Mouse (Mus musculus) limb, embryonic 14.5 days (tissue): ENCODE measurements around the gene Arl4c. TPM values are rescaled to one million over a fixed set of nuclear protein-coding genes. Genes with fewer than 3 reads are reported as not detected.

Source experiments
- ATAC-seq: fragments of 200-750 bp; cut with Nextera tagmentation; 2 replicates; pipeline ENCODE4 v1.8.0; 2017; ENCODE audit warnings: low read depth, moderate number of reproducible peaks, moderate TSS enrichment; ENCODE audit not compliant: low FRiP score
- DNase-seq: peaks from one replicate; pipeline ENCODE4 v3.0.0-alpha.2; 2015; ENCODE audit warnings: low spot score
- H3K27ac ChIP-seq: fragments of 300-500 bp; sonication (generic); replicated peaks from 2 replicates; pipeline ENCODE4 v1.5.1; 2014; ENCODE audit warnings: low read depth, mild to moderate bottlenecking, low read length, moderate library complexity, mixed read lengths
- H3K27me3 ChIP-seq: fragments of 300-500 bp; sonication (generic); 2 replicates; pipeline ENCODE4 v1.6.1; 2014; ENCODE audit warnings: low read length, mixed read lengths; ENCODE audit not compliant: control insufficient read depth, insufficient read depth
- H3K36me3 ChIP-seq: fragments of 300-500 bp; sonication (generic); 2 replicates; pipeline ENCODE4 v1.6.1; 2014; ENCODE audit warnings: mild to moderate bottlenecking, low read length, moderate library complexity, mixed read lengths; ENCODE audit not compliant: control insufficient read depth, insufficient read depth
- H3K4me1 ChIP-seq: fragments of 300-500 bp; sonication (generic); 2 replicates; pipeline ENCODE4 v1.6.1; 2014; ENCODE audit warnings: antibody characterized with exemption, low read length, mixed read lengths; ENCODE audit not compliant: control insufficient read depth, insufficient read depth
- H3K4me2 ChIP-seq: fragments of 300-500 bp; sonication (generic); replicated peaks from 2 replicates; pipeline ENCODE4 v1.6.1; 2014; ENCODE audit warnings: low read depth, mild to moderate bottlenecking, low read length, moderate library complexity; ENCODE audit not compliant: severe bottlenecking
- H3K4me3 ChIP-seq: fragments of 300-500 bp; sonication (generic); replicated peaks from 2 replicates; pipeline ENCODE4 v1.5.1; 2014; ENCODE audit warnings: low read length
- H3K9ac ChIP-seq: fragments of 300-500 bp; sonication (generic); 2 replicates; pipeline ENCODE4 v1.6.1; 2014; ENCODE audit warnings: mild to moderate bottlenecking, low read depth, low read length, moderate library complexity; ENCODE audit not compliant: severe bottlenecking
- H3K9me3 ChIP-seq: fragments of 300-500 bp; sonication (generic); 2 replicates; pipeline ENCODE4 v1.6.1; 2016; ENCODE audit warnings: low read length; ENCODE audit not compliant: control insufficient read depth
- POLR2A ChIP-seq: fragments of 200-500 bp; IDR thresholded peaks from 2 replicates; pipeline ENCODE4 v1.8.0; 2012; ENCODE audit warnings: inconsistent platforms, mild to moderate bottlenecking, moderate library complexity, borderline replicate concordance; ENCODE audit not compliant: insufficient read depth, insufficient read length; ENCODE audit errors: extremely low read depth
- WGBS: fragments of 180-500 bp; shearing (Covaris S2); extraction: QIAGEN DNeasy Blood & Tissue Kit; methylation state at CpG from one replicate; pipeline ENCODE4 v1.1.7; 2014; 5-methylcytosine and 5-hydroxymethylcytosine counted together
- polyA plus RNA-seq, 2 experiments: library from polyadenylated mRNA; depleted of rRNA in 1 of 2; stranded (reverse) in 1 of 2; unstranded in 1 of 2; fragments of >200 nt; fragmentation: Nextera tagmentation in 1 of 2; extraction: Ambion mirVana in 1 of 2; gene quantifications; 2 replicates each; pipeline versions ENCODE4 v1.2.1 to v1.2.3; 2012 to 2014

The Arl4c gene
- polyA plus RNA-seq, 2 experiments: 5.5 to 11.2 TPM

DNA sequence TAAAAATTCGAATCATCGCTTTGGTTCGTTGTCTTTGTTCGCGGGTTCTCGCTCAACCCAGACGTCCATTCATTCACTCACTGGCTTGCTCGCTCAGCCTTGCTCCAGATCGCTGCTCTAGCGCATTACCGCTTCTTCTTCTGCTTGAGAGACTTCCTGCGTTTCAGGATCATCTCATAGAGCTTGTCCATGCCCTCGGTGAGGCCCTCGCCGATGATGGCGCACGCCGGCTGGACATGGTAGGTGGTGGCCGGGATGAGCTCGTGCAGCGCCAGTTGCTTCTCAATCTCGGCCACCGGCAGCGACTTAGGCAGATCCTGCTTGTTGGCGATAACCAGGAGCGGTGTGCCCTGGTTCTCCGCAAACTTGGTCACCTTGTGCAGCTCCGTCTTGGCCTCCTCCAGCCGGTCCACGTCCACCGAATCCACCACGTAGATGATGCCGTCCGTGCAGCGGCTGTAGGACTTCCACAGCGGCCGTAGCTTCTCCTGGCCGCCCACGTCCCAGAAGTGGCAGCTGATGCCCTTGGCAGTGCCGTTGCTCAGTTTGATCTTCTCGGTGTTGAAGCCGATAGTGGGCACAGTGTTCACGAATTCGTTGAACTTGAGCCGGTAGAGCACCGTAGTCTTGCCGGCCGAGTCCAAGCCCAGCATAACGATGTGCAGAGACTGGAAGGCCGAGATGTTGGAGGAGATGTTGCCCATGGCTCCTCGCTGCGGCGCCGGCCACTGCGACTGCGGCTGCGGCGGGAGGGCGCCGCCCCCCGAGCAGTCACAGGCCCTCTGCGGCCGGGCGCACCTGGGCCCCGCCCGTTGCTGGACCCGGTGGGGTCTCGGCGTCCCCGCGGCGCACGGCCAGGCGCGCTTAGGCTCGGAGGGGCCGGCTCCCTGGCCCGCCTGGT is 810 bp downstream of the Arl4c start:
- TF ChIP-seq POLR2A: 0 out of 2 replicates have a peak, but pooled peaks have one; percentile 4
- Histone ChIP-seq H3K9ac (peak overlapping the region; percentile 82), H3K36me3 (no peaks in the 10 kb centered on the region), H3K9me3 (no peaks in the 10 kb centered on the region), H3K4me3 (peak overlapping the region; percentile 85), H3K4me2 (peak overlapping the region; percentile 87), H3K27ac (peak overlapping the region; percentile 78), H3K4me1 (peaks cover 19% of the 10 kb centered on the region), H3K27me3 (no peaks in the 10 kb centered on the region)
- WGBS: under 1% methylated on average over 67 of the region's 78 CpGs
- DNase-seq: no peak
- peak; percentile 55 for ATAC-seq

DNA sequence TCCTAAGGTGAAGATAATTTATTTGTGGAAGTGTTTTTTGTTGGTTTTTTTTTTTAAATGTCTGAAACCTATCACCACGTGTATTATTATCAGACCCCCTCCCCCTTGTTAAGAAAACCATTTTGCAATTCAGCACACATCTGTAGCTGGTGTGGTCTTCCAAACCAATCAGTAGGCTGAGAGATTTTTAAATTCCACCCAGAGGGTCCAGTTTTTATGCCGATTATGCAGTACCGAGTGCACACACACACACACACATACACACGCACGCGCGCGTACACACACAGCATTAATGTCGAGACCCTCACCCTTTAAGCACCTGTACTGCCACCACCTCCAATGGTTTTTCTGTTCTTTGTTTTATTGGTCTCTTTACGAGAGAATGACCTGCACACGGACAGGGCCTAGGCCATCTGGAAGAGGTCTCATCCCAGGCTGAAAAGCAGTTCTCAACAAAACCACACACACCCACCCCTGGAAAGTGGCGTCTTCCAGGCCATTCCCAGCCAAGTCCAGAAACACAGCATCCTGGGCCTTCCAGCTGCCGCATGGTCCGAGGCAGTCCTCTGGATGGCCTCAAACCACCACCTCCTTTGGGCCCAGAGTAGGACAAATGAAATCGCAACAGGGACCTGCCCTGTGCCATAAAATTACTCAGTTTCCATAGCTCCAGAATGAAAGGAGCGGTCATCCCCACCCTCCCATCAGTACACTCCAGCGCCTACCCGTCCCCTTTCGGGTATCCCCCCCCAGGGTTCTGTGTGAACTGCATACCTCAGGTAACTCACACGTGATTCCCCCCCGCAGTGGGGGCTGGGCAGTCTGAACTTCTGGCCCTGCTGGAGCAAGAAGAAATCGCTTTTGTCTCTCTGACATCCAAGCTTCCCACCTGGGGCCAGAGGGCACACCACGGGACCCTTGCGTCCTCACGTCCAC is 1.9 kb downstream of the Arl4c start:
- H3K4me2 ChIP-seq: peak overlapping the region; percentile 87
- H3K4me3 ChIP-seq: peak overlapping the region; percentile 85
- H3K4me1 ChIP-seq: peaks cover 19% of the 10 kb centered on the region
- no peaks in the 10 kb centered on the region for H3K27me3 ChIP-seq
- TF ChIP-seq POLR2A: no peak
- peak overlapping the region; percentile 82 for H3K9ac ChIP-seq
- H3K9me3 ChIP-seq: no peaks in the 10 kb centered on the region
- no peaks in the 10 kb centered on the region for H3K36me3 ChIP-seq
- 5% methylated on average over 25 of the region's 25 CpGs for WGBS
- ATAC-seq: no peak
- no peak overlapping the region for H3K27ac ChIP-seq
- no peak for DNase-seq

DNA sequence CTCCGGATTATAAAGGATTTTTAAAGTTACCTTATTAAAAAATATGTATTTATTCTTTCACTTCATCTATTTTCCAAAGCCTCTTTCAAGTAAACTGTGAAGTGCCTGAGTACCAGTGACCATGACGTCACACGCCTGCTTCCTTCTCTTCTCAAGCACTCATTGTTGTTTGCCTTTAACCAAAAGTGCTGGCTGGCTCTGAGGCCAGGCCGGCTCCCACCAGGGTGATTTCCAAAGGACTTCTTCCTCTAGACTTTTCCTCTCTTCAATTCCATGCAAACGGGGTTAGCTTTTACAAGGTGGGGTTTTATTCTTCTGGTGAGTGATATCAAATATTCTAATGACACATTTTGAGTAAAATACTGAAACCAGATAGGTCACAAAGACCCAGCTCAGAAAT is 2.6 kb downstream of the Arl4c start:
- Histone ChIP-seq H3K27ac (no peak overlapping the region), H3K4me3 (peak overlapping the region; percentile 85), H3K9me3 (no peaks in the 10 kb centered on the region), H3K4me1 (peaks cover 19% of the 10 kb centered on the region), H3K27me3 (no peaks in the 10 kb centered on the region), H3K36me3 (no peaks in the 10 kb centered on the region), H3K4me2 (peak overlapping the region; percentile 87), H3K9ac (peak overlapping the region; percentile 82; the same call in 1 of the 2 replicates)
- no peak for TF ChIP-seq POLR2A
- 19% methylated on average over 5 of the region's 5 CpGs for WGBS
- peak; percentile 53 for DNase-seq
- ATAC-seq: no peak

DNA sequence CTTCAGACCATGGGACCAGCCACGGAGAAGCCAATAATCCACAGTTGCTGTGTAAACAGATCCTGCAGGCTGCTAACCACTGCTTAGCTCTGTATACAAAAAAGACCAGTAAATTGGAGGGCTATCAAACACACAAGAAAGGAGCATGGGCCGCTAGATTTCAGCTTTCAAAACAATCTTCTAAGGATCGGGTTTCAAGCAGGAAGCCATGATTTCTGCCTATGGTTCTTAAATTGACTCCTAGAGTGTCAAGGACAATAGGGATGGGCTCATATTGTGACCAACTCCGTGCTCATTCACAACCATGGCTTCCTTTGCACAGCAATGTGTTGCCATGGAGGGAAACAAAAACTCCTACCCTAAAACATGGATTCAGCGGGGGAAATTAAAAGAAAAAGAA is 3.1 kb downstream of the Arl4c start:
- ATAC-seq: no peak
- H3K9me3 ChIP-seq: no peaks in the 10 kb centered on the region
- peaks cover 19% of the 10 kb centered on the region for H3K4me1 ChIP-seq
- H3K9ac ChIP-seq: no peak overlapping the region
- no peaks in the 10 kb centered on the region for H3K36me3 ChIP-seq
- no peak for DNase-seq
- peak overlapping the region; percentile 85 for H3K4me3 ChIP-seq
- 29% methylated on average over 5 of the region's 5 CpGs for WGBS
- no peaks in the 10 kb centered on the region for H3K27me3 ChIP-seq
- H3K4me2 ChIP-seq: peak overlapping the region; percentile 87
- no peak for TF ChIP-seq POLR2A
- H3K27ac ChIP-seq: no peak overlapping the region

DNA sequence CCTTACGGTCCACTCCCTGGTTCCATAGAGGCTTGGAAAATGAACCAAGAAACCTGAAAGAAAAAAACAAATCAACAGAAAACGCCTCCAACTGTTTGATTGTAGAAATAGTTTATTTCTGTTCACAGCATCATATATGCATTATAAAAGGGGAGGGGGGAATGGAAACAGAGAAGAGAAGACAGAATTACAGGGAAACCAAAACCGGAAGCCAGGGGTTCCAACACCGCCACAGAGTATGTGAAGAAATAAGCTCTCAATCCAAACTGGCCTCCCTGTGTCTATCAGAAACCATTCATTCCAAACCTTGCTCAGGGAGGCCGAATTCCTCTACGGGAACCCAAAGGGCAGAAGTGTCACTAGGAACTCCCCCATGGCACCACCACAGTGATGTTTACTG is 3.9 kb downstream of the Arl4c start:
- Histone ChIP-seq H3K36me3 (no peaks in the 10 kb centered on the region), H3K27ac (no peak overlapping the region), H3K4me2 (peak overlapping the region; percentile 87; the same call in 1 of the 2 replicates), H3K4me3 (no peak overlapping the region), H3K9me3 (no peaks in the 10 kb centered on the region), H3K4me1 (peaks cover 19% of the 10 kb centered on the region), H3K27me3 (no peaks in the 10 kb centered on the region), H3K9ac (no peak overlapping the region)
- 90% methylated on average over 6 of the region's 6 CpGs for WGBS
- ATAC-seq (no peak), DNase-seq (no peak)
- TF ChIP-seq POLR2A: no peak
